19 mouse cellular contexts compared by ENCODE assay signal in the genomic region with DNA sequence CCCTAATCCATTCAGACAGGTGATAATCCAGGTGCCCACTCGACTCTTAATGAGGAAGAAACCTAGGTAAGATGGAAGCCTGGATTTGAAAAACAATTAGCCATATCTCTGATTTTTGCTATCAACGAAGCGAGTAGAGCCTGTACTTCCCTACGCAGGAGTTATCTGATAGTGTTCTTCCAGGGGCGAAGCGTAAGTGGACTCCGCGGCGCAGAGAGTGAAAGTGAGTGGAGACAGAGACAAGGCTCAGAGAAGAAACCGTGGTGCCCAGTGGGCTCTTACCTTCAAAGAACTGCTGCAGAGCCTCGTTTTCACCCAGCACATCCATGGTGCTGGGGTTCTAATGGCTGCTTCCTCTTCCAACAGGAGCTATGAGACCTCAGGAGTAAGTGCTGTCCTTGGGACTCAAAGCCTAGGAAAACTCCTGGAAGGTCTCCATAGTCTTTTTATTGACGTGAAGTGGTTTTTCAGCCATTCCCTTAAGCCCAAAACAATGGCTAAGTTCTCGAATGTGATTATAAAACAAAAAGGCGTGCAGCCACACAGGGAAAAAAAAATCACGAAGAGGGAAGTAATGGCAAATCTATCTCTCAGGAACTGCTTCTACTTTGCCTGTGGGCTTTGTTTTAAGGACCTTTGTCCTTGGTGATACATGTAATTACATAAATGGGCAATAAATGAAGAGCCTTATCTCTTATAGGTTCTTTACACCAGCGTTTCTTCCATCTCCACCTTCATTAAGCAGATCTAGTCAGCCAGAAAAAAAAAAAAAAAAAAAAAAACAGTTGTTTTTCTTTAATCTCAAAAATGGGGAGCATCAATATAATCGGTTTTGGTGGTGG. TPM values are rescaled to one million over a fixed set of nuclear protein-coding genes. Genes with fewer than 3 reads are reported as not detected.
"Had no signal": no experiment of that assay in that cellular context is flagged by ENCODE, and none has a peak within 500 bp of the region (broad histone marks: within the 10 kb centered on the region; RNA-seq: fewer than 3 reads in every experiment).

A gene (minus strand): TSS at position 584 of the 842 bp plus-strand sequence.

- ATAC-seq: liver, postnatal 0 days; lung, postnatal 0 days; midbrain, embryonic 13.5 days; midbrain, embryonic 16.5 days had no signal

- H3K9me3 ChIP-seq: limb, embryonic 15.5 days; midbrain, embryonic 13.5 days; neural tube, embryonic 13.5 days had no signal

- H3K4me2 ChIP-seq: limb, embryonic 15.5 days; liver, embryonic 11.5 days; lung, embryonic 14.5 days; midbrain, embryonic 13.5 days; neural tube, embryonic 13.5 days had no signal

- H3K9ac ChIP-seq: limb, embryonic 15.5 days; liver, embryonic 14.5 days; liver, postnatal 0 days; lung, embryonic 14.5 days; midbrain, embryonic 13.5 days; neural tube, embryonic 13.5 days had no signal

- H3K36me3 ChIP-seq: limb, embryonic 15.5 days; midbrain, embryonic 13.5 days; neural tube, embryonic 13.5 days had no signal

- H3K27me3 ChIP-seq: limb, embryonic 15.5 days; midbrain, embryonic 13.5 days; neural tube, embryonic 13.5 days had no signal

- DNase-seq: kidney, adult 18-20 months; kidney, adult 9 months; kidney, postnatal 14 days; kidney, postnatal 4 days; liver, postnatal 0 days; lung, embryonic 14.5 days; thymus, adult 2 months; thymus, postnatal 14 days; thymus, postnatal 4 days had no signal

- H3K27ac ChIP-seq: limb, embryonic 15.5 days; liver, embryonic 14.5 days; macrophage; midbrain, embryonic 13.5 days; neural tube, embryonic 13.5 days; stomach, postnatal 0 days had no signal

- H3K4me1 ChIP-seq: midbrain, embryonic 13.5 days; neural tube, embryonic 13.5 days had no signal

- H3K4me3 ChIP-seq: limb, embryonic 15.5 days; midbrain, embryonic 13.5 days; myocyte; neural tube, embryonic 13.5 days had no signal

RNA-seq across cellular contexts. Expression of the gene that starts here (rescaled TPM):
- polyA plus RNA-seq: liver, embryonic 14.5 days; liver, postnatal 0 days; lung, embryonic 14.5 days; lung, postnatal 0 days; macrophage had no signal
